Comparison of ENCODE assay signal across 16 mouse cellular contexts in the genomic region with DNA sequence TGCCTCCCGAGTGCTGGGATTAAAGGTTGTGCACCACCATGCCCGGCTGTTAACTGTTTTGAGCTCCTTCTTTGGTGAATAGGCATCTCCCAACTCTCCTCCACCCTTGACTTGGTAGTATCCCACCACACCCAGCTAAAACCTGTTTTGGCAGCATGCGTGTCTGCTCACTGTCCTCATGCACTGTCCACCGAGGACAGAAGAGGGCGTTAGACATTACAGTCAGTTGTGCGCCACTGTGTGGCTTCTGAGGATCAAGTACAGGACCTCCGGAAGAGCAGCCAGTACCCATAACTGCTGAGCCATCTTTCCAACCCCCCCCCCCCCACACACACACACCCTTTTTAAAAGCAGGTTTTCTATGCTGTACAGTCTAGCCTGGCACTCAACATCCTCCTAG. TPM values are rescaled to one million over a fixed set of nuclear protein-coding genes. Genes with fewer than 3 reads are reported as not detected.
A peak's percentile ranks its signal among the peaks of the same experiment; 100 is the strongest.
DNase-seq lines count a peak whose midpoint lies in the region; ATAC-seq and TF ChIP-seq lines count a peak whose summit lies in the region.
"Had no signal": no experiment of that assay in that cellular context is flagged by ENCODE, and none has a peak within 500 bp of the region (broad histone marks: within the 10 kb centered on the region; RNA-seq: fewer than 3 reads in every experiment).

No protein-coding gene starts in this region.

- ATAC-seq in lung, postnatal 0 days: no peak

- no peak overlapping the region for H3K4me3 ChIP-seq in lung, postnatal 0 days (ENCODE audit: low read depth, low read length)
- H3K4me3 ChIP-seq: forebrain, embryonic 12.5 days; liver, embryonic 15.5 days had no signal

- H3K9ac ChIP-seq in lung, postnatal 0 days (replicated peaks; ENCODE audit: low read depth): no peak overlapping the region
- H3K9ac ChIP-seq: forebrain, embryonic 12.5 days; liver, embryonic 15.5 days had no signal

- peak; percentile 36; the same call in 1 of the 2 replicates for TF ChIP-seq CTCF in lung, postnatal 0 days (IDR thresholded peaks at IDR 0.05)

- no peaks in the 10 kb centered on the region for H3K9me3 ChIP-seq in lung, postnatal 0 days (ENCODE audit: low read length)
- H3K9me3 ChIP-seq: forebrain, embryonic 12.5 days; liver, embryonic 15.5 days had no signal

- peaks cover 10% of the 10 kb centered on the region; the same call in 1 of the 2 replicates for H3K4me1 ChIP-seq in lung, postnatal 0 days (ENCODE audit: insufficient read depth, low read depth, low read length)

- peak; percentile 88 for DNase-seq in heart, adult 11 months
- no peak for DNase-seq in heart, adult 9 months (ENCODE audit: low spot score in 2 of 2)
- DNase-seq in kidney, adult 9 months: peak; percentile 43
- no peak for DNase-seq in kidney, adult 11 months
- DNase-seq in lung, postnatal 0 days (ENCODE audit: low spot score): no peak
- no peak for DNase-seq in lung, postnatal 36 days
- peak; percentile 48 for DNase-seq in R1 (ENCODE audit: low read depth, low spot score)
- DNase-seq in Muller cell, postnatal 12 days (ENCODE audit: inconsistent ontology term): no peak
- DNase-seq: cerebellum, adult 18-20 months; layer of hippocampus, adult 9-11 months had no signal

- H3K4me2 ChIP-seq in lung, postnatal 0 days (replicated peaks; ENCODE audit: low read depth, low read length): no peak overlapping the region
- H3K4me2 ChIP-seq: forebrain, embryonic 12.5 days; liver, embryonic 15.5 days had no signal

- H3K27ac ChIP-seq in lung, postnatal 0 days (ENCODE audit: low read length): no peak overlapping the region
- H3K27ac ChIP-seq: forebrain, embryonic 12.5 days; liver, embryonic 15.5 days had no signal

- H3K27me3 ChIP-seq in lung, postnatal 0 days (replicated peaks; ENCODE audit: insufficient read depth, low read length): peaks cover 4% of the 10 kb centered on the region; the same call in 1 of the 2 replicates

- TF ChIP-seq EP300 in lung, postnatal 0 days (IDR thresholded peaks at IDR 0.05): no peak

- WGBS in lung, postnatal 0 days: 67% methylated on average over 7 of the region's 7 CpGs

- no peaks in the 10 kb centered on the region for H3K36me3 ChIP-seq in lung, postnatal 0 days (ENCODE audit: insufficient read depth, low read length)
- H3K36me3 ChIP-seq: forebrain, embryonic 12.5 days had no signal

RNA-seq across cellular contexts. Expression of gene Fam229a, which starts 3.7 kb away (rescaled TPM):
- 0.89 and 2.5 TPM in 2 replicates for polyA plus RNA-seq in lung, postnatal 0 days (2015; fragmentation: Nextera tagmentation; extraction: Ambion mirVana)
- polyA plus RNA-seq: C2C12; embryonic facial prominence, embryonic 14.5 days; forebrain, embryonic 12.5 days; heart, embryonic 16.5 days had no signal

RNA-seq across cellular contexts. Expression of gene Tssk3, which starts 3.9 kb away (rescaled TPM):
- 0.11 and 0.12 TPM in 2 replicates for polyA plus RNA-seq in lung, postnatal 0 days (2015; fragmentation: Nextera tagmentation; extraction: Ambion mirVana)
- polyA plus RNA-seq: C2C12; embryonic facial prominence, embryonic 14.5 days; forebrain, embryonic 12.5 days; heart, embryonic 16.5 days; spleen, adult 2 months had no signal

RNA-seq across cellular contexts. Expression of gene Marcksl1, which starts 18.7 kb away (rescaled TPM):
- 175 and 224 TPM in 2 replicates for polyA plus RNA-seq in lung, postnatal 0 days (2015; fragmentation: Nextera tagmentation; extraction: Ambion mirVana)

RNA-seq across cellular contexts. Expression of gene Bsdc1, which starts 33.3 kb away (rescaled TPM):
- polyA plus RNA-seq in lung, postnatal 0 days (2015; fragmentation: Nextera tagmentation; extraction: Ambion mirVana): 29.0 TPM in 2 replicates

RNA-seq across cellular contexts. Expression of gene Hdac1, which starts 47.8 kb away (rescaled TPM):
- polyA plus RNA-seq in lung, postnatal 0 days (2015; fragmentation: Nextera tagmentation; extraction: Ambion mirVana): 101 and 110 TPM in 2 replicates

Comparison
In these comparisons a context has a peak if more than half of its experiments do, and no peak if none do; other contexts are left out.
1. DNase-seq: peak in heart, adult 11 months (single experiment), kidney, adult 9 months (single experiment) and R1 (single experiment); none in heart, adult 9 months (0 of 2), kidney, adult 11 months (single experiment), lung, postnatal 0 days (single experiment), lung, postnatal 36 days (single experiment) and Muller cell, postnatal 12 days (single experiment).